Mouse (Mus musculus) left cerebral cortex, postnatal 10 days (tissue): ENCODE measurements at regions not wholly inside any gene's neighbourhood (a gene's known extent, or its start where the extent isn't known, plus 50 kb on each side); places are given as distances from the start of the nearest gene placed in this dataset.
"Not testable (repeated sequence)": the region's sequence is repeated elsewhere in the genome, so short reads cannot be mapped to it uniquely, and the experiment has no call there.

Source experiments
- DNase-seq, 2 experiments: peaks; one replicate each; pipeline ENCODE4 v3.0.0; 2021 to 2022; ENCODE audit warnings: low spot score in 2 of 2, mixed read lengths in 1 of 2; ENCODE audit errors: extremely low spot score in 1 of 2
- intact Hi-C: fragments of 180-260 bp; cut with DNase I; formaldehyde crosslinking; loops from one replicate; pipeline ENCODE4 v1.15.1; 2025

DNA sequence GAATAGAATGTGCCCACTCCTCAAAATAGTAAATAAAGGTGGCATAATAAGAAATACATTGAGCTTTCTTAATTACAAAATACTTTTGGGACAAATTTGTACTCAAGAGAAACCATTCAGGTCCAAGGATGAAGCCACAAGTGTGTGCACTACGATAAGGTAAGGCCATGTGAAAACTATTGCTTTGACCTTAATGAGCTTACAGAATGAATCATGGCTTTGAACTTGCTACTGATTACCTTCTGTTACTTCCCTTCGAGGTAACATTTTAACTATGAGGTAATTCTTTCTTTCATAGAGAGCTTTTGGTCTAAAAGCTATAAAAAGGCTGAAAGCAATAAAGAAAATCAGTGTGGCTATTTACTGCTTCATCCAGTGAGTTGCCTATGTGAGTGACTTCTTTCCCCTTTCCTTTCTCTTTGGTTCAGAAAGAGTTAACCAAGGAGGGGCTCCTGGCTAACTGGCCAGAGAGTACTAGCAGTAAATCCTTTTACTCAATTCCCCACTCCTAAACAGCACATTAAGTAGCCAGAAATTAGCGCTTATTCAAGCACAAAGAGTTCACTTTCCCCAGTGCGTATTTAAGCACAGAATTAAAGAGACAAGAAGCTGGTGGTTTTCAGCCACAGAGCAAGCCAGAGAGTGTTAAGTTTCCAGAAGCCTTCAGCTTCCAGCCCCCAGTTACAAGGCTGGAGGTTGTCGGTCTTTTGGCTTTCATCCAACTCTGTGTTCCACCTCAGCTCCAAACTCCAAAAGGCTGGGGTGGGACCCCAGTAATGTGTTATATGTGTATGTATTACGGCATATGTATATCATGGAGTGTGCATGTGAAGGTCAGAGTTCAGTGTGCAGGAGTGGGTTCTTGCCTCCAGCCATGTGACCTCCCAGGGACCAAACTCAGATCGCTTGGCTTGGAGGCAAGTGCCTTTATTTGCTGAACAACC is 194.3 kb upstream of the Gm10131 start:
- intact Hi-C loops: no loop called here
- DNase-seq: no peak

DNA sequence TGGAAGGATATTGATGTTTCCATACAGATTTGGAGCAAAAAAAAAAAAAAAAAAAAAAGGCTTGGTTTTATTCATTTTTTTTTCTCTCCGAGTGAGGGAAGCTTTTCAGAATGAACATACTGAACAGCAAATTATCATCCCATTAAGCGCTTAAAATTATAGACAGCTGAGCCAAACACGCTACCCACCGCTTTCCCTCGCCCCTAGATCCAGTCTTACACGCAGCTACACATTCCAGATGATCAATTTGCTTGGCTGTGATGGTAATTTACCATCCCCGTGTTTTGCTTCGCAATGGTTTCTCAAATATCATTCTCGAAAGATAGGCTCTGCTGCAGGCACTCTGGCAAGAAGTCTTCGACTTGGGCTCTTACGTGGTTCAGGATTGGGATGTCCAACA is 192.3 kb upstream of the Gm10131 start:
- no peak for DNase-seq
- intact Hi-C loops: no loop called here

DNA sequence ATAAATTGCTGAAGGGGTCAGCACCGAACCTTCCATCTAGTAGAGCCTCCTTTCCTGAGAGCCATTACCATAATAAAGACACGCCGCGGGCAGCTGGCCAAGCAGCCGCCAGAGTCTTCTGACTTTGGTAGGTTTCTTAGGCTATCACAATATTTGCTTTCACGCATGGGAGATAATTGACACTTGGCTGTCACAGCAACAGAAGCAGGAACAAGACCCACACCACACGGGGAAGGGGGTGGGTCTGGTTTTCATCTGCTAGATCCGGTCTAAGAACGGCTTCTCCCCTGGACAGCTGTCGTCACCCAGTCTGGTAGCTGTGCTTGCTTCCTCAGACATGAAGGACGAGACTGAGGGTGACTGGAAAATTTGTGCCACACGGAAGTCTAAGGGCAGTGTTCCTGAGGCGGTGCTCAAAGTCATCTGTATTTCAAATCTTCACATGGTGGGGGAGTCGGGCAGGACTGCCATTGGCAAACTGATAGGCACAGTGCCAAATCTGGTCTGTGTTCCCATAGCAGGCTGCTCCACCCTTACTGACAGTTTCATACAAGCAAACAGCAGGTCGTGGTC is 188.9 kb upstream of the Gm10131 start:
- DNase-seq: no peak
- intact Hi-C loops: no loop called here

DNA sequence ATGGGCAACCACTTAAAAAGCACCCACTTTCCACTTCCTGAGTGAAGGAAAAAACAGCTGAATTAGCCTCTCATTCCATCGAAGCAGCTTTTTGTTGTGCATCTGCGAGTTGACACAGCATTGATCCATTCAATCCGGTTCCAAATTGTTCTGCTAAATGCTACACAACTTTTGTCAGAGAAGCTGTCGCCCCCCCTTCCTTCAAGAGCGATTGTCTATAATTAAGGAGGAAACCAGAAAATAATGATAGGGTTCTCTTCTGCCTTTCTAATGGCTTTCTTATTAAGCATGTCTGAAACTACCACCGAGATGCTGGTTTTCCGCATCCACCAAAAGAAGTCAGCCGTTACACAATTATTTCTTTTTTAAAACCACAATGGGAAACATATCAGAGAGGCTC is 183.2 kb upstream of the Gm10131 start:
- intact Hi-C loops: no loop called here
- DNase-seq: no peak

DNA sequence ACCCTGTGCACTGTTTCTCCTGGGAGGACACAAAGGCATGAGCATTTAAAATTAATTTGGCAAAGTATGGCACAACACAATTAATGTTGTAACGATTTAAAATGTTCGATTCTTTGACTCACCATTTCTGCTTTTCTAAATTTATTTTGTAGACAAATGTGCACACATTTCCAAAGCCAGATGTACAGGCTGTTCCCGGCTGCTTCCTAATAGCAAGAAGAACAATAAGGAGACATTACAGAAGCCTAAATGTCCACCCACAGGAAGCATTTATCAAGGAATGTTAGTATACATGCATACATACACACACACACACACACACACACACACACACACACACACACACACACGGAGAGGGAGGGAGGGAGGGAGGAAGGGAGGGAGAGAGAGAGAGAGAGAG is 179.1 kb upstream of the Gm10131 start:
- intact Hi-C loops: no loop called here
- no peak for DNase-seq

DNA sequence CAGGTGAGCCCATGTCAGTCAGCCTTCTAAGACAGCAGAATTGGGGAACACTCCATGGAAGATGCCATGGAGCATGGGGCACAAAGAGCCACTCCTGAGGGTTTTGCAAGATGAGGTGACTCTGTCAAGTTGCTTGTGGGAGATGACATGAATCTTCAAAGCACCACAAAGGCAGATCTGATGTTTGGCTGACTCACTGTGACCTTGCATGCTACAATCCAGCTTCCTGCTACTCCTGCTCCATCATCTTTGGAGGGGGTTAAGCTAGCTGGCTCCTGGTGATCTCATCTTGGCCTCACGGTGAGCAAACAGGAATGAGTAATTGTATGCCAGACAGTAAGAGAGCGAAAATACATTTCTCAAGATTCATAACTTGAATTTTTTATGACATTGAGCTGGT is 176.3 kb upstream of the Gm10131 start:
- intact Hi-C loops: no loop called here
- no peak for DNase-seq

DNA sequence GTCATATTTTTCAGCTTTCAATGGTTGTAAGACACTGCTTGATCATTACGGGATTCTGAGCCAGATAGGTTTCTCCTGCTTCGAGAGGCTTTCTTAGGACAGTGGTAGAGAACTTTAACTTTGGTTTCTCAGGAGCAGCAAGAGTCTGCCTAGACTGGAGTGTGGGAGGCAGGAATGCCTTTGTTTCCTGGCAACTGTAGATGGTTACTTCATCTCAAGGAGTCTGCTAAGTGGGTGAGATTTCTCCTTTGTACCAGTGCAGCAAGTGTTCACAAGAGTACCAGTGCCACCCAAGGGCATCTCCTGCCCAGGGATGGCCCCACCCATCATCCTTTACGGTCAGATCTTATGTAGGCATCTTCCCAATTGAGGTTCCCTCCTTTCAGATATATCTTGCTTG is 173.0 kb upstream of the Gm10131 start:
- no peak for DNase-seq
- intact Hi-C loops: no loop called here

DNA sequence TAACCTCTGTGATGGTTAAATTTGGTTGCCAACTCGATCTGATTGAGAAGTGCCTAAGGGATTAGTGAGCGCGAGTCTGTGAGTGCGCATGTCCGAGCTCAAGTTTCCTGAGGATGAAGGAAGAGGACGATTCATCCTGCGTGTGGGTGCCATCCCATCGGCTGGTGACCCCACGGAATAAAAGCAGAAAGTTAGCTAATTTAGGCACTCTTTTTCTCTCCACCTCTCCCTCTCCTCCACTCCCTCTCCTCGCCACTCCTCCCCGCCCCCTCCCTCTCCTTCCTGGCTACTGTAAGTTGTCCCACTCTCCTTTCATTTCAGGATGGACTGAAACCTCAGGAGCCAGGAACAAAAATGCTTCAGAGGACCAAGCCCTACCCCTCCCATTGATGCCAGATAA is 168.9 kb upstream of the Gm10131 start:
- DNase-seq: no peak
- intact Hi-C loops: no loop called here

DNA sequence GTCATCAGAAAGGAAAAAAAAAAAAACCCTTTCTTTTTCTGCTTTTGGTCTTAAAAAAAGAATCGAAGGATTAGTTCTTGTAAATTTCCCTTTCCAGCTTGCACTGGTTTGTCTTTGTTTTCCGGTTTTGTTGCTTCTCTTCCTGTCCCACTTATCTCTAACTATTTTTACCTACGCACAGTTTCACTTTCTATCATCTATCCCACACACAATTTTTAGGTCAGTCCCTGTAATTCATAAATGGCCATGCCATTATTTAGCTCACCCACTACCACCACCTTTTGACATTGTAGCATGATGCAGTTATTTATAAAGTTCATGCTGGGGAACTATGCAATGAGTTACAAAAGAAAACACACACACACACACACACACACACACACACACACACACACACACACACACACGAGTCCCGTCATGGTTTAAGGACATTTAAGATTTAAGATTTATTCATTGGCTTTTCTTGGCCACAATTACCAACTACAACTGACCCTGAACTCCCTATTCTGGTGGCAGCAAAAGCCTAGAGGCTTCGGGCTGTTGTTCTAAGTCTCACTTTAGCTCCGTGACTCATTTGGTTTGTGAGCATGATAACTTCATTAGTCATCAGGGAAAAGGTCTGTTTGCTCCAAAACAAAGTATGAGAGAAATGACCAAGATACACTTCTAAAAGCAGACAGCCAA is 164.6 kb upstream of the Gm10131 start:
- DNase-seq: no peak
- intact Hi-C loops: no loop called here

DNA sequence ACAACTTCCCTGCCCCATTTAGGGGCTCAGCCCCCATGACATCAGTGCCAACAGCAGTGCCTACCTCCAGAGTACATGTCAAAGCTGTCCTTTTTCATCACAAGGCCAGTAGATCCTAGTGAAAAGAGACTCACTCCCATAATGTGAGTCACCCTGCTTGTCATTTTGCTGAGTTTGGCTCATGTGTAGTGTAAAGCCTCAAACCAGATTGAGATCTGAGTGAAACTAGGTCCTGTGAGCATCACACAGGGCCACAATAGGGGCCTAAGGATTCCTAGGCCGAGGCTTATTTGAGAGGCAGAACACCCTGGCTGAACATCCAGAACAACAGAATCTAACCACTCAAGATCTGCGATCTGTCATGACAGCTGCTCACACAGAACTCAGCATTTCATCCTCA is 163.3 kb upstream of the Gm10131 start:
- DNase-seq, intact Hi-C loops: not testable (repeated sequence)

DNA sequence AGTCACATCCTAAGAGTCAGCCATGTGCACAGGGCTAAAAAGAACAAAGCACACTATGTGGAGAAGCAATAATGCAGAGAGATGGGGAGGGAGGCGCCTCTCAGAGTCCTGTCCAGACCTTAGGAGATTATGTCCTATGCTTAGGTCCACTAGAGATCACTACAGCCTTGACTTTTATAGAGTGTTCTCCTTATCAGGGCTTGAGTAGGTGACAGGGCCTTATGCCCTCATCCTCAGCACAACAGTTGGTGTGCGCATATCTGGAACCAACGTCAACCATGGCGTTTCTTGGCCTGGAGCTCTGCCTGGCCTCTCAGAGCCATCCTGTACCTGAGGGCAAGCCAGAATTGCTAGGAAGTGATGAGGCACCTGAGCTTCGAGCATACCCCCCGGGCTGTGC is 162.6 kb upstream of the Gm10131 start:
- intact Hi-C loops: no loop called here
- DNase-seq: no peak

DNA sequence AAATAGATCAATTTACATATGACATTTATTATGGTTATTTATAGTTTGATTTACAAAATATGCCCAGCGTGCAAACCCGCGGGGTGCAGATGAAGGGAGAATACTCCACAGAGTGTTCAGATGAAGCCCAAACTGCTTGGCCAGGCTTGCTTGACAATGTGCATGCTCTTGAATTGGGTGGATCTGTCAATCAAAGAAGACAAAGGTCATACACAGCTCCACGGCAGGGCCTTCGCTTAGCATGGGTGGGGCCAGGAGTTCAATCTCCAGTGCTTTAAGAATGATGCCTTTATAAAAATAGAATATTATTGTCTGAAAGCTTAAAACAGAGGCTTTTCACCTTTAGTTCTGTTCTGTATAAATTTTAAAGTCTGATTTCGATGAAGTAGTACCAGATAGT is 158.3 kb upstream of the Gm10131 start:
- no peak for DNase-seq
- intact Hi-C loops: no loop called here

DNA sequence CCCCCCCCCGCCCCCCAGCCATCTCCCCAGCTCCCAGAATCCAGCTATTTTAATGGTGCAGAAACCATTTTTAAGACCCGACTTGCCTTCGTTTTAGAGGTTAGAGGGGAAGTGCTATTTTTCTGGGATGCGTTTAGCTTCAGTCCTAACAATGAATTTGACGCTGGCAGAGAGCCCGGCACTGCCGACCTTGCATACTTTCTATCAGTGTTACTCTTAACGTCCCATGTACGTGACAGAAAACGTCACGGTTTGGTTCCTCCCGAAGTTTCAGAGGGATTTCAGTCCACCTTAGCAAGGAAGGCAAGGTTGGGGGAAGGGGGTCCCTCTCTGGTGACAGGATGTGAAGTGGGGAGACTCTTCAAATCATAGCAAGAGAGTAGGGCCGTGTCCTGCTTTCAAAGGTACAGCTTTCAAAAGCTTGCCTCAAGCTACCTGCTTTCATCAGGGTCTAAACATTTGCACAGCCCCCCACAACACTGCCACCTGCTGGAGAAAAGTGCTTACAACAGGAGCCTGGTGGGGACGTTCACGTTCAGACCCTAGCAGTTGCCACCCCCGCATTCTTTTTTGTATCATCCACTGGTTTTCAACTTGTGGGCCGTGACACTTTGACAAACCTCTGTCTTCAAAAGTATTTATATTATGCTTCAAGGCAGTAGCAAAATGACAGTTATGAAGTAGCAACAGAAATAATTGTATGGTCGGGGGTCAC is 157.4 kb upstream of the Gm10131 start:
- intact Hi-C loops: no loop called here
- no peak for DNase-seq

DNA sequence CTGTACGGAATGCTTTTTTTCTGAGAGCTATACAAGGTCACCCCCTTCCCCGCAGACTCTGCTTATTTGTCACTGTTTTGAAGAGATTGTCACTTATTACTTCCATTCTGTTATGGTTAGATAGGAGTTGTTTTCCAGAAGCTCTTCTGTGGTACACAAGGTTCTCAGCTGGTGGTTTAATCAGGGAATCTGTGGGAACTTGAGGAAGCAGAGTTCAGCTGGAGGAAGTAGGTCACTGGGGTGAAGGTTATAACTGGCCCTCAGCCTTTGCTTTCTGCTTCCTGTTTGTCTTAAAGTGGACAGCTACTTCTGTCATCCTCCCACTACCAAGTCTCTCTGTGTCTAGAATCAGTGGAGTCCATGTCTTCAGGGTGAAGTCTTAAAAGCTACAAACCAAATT is 143.4 kb upstream of the Gm10131 start:
- DNase-seq: no peak
- intact Hi-C loops: no loop called here

DNA sequence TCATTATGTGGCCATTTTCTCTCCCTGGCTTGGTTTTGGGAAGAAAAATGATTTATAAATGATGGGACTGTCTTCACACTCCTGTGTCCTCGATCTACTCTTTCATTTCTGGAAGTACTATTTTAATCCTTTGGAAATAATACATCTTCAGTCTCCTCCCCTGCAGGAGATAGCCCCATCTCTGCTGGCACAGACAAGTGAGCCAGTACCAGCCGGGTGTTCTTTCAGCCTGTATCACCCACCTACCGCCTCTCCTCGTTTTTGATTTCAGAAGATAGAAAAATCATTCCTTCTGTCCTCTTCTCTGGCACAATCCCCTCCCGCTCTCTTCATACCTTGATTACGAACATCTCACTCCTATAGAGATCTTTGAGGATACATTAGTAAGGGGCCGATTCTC is 140.4 kb upstream of the Gm10131 start:
- DNase-seq: no peak
- intact Hi-C loops: no loop called here

DNA sequence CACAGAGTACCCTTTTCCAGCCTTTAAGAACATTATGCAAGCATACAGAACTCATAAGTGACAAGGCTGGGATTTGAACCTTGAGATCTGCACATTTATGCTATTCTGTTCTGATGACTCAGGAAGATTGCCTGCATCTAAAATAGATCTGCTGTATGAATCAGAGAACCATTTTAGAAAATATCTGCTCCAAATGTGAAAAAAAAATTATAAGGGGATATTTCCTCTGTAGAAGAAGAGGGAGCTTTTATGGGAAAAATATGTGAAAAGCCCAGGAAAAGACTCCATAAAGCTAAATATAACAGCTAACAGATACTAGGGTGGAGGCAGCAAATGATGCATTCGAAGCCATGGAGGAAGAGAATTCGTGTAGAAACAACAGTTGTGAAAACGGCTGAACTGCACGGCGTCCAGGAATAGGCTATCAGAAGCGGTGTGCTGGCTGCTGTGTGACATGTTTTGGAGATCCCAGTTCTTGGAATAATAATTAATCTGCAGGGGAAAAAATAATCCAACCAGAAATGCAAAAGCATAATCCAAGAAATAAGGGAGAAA is 127.9 kb upstream of the Gm10131 start:
- DNase-seq: peak in 1 of 2 experiments; percentile 11
- intact Hi-C loops: no loop called here

DNA sequence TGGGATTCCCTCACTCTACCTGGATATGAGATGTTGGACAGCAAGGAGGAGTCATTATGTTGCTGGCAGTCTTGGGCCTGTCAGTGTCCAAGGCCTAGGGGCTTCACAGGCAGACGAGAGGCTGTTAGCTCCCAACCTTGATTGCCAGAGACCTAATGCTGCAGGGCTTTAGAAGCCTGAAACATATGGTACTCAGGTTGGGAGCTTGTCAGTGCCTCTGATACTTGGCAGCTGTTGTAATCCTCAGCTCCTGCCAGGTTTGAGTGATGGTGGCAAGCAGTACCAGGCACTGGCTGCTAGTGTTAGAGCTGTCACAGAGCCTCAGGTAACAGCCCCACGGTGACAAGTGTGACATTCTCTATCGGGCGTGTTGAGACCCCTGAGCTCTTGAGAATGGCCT is 122.2 kb upstream of the Gm10131 start:
- intact Hi-C loops: no loop called here
- no peak for DNase-seq

DNA sequence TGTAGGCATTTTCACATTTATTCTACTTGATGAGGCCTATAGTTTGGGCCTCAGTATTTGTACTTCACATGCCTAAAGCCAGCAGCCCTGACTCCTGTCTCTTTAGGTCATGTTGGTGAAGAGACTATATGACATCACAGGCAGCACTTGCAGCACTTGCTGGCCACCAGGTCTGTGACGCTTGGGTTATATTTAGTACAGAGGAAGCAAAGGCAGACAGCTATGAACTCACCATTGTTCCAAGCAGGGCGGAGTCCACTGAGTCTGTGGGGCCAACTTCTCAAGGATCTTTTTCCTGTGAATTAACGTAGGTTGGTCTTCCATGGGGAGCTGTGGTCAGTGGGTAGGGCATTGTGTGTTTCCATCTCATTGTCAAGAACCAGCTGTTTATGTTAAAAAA is 117.9 kb upstream of the Gm10131 start:
- intact Hi-C loops: no loop called here
- no peak for DNase-seq
